Mouse (Mus musculus) telencephalon, adult 2 months (tissue): ENCODE measurements at regions not wholly inside any gene's neighbourhood (a gene's known extent, or its start where the extent isn't known, plus 50 kb on each side); places are given as distances from the start of the nearest gene placed in this dataset.
"Not testable (repeated sequence)": the region's sequence is repeated elsewhere in the genome, so short reads cannot be mapped to it uniquely, and the experiment has no call there.

Experiments
- DNase-seq: peaks from one replicate; pipeline ENCODE4 v3.0.0-alpha.2; 2011; ENCODE audit warnings: low read depth, low spot score

- DNase-seq, result not testable (repeated sequence)
These were observed 1004.3 kb downstream of the Car8 start for GRCm38 (mm10) chr4:7234537-7234936.

GRCm38 (mm10) chr4:7228980-7229379 lies 1009.9 kb downstream of the Car8 start:
- no peak for DNase-seq

GRCm38 (mm10) chr4:7222922-7223321 lies 1015.9 kb downstream of the Car8 start:
- no peak for DNase-seq

DNA sequence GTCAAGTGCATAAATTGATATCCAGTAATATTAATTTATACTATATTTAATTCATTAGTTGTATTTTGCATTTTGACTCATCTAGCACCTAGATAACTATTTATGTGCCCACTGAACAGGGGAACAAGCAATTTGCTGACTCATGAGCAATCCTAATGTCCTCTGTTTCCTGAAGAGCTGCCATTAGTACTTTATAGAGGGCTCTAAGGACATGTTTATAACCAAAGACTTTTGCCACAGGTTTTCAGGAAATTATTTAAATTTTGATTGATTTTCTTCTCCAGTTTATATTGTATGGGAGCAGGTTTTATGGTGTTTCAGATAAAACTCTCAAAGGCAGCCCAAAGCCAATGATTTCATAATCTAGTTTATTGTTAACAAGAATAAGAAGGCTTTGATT lies 1018.4 kb downstream of the Car8 start:
- DNase-seq, result no peak

- DNase-seq, result no peak
These were observed 1023.5 kb downstream of the Car8 start for GRCm38 (mm10) chr4:7215048-7216030.

GRCm38 (mm10) chr4:7206987-7207386 lies 1031.9 kb downstream of the Car8 start:
- DNase-seq, result no peak

DNA sequence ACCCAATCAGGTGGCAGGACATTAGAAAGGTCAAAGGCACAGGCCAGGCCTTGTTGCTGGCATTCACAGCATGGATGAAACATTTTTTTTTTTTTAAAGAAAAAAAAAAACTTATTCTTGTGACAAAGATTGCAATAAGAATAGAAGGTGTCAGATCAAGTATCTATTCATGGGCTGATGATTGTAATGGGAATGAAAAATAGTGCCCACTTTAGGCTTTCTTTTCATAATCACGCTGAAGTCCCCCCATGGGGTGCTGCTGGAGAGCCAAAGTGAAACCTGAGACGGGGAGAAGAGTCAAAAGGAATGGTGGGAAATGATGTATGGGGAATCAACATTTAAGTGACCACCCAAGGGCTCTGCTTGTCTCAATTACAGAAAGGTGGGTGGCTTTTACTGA lies 1037.0 kb downstream of the Car8 start:
- no peak for DNase-seq

- DNase-seq, result no peak
These were observed 1038.9 kb downstream of the Car8 start for GRCm38 (mm10) chr4:7199941-7200340.

DNA sequence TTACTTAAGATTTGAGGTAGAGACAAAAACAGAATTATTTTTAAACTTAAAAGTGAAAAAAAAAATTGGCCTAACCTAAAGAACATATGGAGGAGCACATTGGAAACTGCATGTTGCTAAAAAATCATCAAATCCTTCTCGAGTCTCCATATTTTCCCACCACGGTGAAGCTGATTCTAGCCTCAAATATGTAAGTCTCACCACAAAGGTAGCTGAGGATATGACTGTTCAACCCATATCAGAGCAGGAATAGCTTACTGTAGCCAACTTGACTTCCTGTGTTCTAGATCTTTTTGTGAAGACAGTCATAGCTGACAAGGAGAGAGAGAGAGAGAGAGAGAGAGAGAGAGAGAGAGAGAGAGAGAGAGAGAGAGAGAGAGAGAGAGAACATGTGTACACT lies 1039.8 kb downstream of the Car8 start:
- peak; percentile 81 for DNase-seq

DNA sequence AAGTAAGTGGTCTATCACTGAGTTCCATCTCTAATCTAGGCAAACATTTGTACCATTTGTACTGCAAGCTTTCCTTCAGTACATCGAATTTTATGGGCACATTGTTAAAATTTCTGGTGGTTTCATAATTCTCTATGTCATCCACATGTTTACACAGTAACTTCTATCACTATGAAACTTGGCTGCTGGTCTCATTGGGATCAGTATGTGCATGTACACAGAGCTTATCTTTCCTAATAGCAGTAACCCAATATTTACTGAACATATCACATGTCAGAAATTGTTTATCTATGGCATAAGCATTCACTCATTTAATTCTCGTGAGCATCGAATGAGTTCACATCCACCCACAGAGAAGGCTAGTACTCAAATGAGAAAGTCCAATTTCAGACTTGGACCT lies 1042.3 kb downstream of the Car8 start:
- DNase-seq, result no peak

- DNase-seq, result no peak
These were observed 1043.2 kb downstream of the Car8 start for GRCm38 (mm10) chr4:7195619-7196018.

DNA sequence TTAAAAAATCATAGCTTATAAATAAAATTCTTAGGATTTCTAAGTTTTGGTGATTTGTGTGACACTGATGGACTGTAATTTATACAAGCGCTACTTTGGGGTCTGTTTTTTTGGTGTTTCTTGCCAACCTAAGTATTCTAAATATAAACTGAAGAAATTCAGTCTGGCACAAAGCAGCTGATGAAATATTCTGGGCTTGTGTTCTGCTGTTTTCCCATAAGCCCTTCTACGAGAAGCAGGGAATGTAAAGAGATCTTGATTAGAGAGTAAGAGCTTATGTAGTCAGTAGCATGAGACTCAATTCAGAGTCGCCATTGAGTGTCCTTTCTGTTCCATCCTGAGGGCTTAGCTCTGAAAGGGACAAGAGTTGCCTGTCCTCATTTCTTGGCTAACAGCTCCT lies 1046.9 kb downstream of the Car8 start:
- peak; percentile 60 for DNase-seq

DNA sequence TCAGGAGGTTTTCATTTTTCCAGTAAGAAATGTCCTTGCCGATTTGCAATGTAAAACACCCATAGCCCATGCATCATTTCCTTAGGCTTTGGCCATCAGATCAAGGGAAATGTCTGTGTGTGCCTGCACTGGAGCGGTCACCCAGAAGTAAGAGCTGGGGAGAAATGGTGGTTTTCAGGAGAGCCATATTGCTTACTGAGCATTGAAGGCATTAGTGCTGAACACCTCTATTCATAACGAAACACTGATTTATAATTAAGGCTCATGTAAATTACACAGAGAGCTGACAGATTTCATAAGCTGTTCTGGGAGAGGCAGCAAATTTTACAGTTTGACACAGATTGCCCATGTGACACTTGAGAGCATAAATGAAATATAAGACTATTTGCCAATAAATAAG lies 1047.6 kb downstream of the Car8 start:
- no peak for DNase-seq

DNA sequence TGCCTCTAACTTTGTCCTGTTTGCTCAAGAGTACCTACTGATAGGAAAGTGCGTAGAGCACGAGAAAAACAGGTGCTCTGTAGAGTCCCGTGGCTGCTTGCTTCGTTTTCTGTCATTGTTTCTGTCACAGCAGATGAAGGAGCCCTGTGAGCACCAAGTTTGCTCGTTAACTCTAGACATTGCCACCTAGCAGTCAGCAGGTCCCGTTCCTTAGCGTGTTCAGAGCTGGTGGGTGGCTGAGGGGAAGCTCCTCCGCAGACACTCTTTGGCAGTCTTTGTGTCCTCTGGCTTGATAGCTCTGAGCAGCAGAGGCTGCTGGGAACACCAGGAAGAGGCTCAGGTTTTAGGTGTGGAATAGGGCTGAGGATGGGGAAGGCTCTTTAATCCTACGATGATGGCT lies 1063.8 kb downstream of the Car8 start:
- DNase-seq, result no peak

- no peak for DNase-seq
These were observed 1066.1 kb downstream of the Car8 start for GRCm38 (mm10) chr4:7172528-7173306.

DNA sequence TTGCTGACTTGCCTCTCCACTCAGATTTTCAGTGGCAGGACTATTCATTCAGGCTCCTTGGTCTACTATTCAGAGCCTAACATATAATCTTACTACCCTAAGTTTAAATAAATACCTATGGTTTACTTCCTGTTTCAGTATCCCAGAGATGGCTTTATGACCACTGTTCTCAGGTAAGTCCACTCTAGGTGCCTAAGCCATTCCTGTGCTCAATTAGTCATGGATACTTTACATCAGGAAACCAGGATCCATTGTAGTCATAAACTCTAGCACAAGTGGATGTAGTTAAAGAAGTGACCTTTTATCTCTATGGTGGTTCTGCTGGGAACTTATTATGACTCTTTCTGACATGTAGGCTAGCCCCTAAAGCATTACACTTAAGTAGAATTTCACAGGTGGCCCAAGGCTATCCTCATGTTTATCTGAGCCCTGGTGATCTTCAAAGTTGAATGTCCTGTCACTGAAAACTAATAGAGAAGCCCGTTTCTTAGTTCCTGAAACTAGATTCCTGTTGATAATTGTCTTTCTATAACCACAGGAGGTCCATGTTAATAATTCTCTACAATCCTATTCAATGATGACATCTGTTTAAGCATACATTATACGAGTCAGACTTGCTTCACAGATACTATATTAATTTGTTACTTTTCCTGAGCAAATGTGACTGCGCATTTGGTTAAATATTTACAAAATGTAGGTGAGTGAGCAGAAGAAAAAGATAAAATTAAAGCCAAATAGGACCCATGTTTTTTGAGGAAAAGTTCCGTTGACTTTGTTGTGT lies 1067.0 kb downstream of the Car8 start:
- DNase-seq, result no peak

DNA sequence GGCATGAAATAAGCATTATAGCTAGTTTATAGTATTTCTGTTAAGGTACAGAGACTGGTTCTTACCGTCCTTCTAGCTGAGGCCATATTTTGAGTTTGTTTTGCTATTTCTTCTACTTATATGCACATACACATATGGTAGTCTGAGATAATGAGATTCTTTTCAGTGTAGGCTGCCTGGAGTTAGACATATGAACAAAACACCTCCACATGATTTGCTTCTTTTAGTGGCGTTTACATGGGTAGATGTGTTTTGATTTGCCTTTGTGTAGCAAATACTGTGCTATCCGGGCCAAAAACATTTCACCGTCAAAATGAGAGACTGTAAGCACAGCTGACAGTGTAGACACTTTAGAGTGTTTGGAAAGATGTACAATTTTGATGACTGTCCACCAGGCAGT lies 1077.4 kb downstream of the Car8 start:
- DNase-seq, result no peak

DNA sequence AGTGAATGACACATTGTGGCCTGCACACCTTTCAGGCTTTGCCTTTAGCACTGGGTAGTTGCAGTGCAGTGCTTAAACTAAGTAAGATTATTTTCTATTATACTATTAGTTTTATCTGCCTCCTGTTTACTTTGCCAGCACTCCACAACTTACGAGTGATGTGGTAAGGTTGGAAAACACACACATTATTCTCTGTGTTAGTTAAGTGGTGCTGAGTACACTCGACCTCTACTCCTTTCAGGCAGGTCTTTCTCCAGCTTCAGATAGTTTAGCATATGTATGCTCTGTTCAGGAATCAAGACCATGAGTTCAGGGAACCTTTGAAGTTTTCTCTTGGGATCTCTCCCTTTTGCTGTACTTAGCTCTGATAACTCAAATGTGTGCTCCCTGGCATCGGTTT lies 1081.0 kb downstream of the Car8 start:
- no peak for DNase-seq

DNA sequence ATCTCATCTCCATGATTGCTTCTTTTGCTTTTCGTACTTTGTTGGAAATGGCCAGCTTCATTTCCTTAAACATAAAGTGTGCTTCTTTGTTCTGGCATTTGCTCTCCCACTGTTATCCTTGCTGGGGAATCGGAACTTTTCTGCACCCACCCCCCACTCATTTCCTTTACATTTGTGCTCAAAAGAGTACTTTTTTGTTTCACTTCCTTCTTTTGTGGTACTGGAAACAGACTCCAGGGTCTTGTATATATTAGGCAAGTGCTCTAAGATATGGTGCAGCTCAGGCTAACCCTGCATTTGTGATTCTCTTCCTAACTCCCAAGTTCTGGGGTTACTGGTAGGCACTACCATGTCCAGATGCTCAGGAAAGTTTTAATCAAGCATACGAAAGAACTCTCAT lies 1084.6 kb downstream of the Car8 start:
- DNase-seq, result no peak

- DNase-seq, result no peak
These were observed 1085.0 kb downstream of the Car8 start for GRCm38 (mm10) chr4:7153835-7154234.

DNA sequence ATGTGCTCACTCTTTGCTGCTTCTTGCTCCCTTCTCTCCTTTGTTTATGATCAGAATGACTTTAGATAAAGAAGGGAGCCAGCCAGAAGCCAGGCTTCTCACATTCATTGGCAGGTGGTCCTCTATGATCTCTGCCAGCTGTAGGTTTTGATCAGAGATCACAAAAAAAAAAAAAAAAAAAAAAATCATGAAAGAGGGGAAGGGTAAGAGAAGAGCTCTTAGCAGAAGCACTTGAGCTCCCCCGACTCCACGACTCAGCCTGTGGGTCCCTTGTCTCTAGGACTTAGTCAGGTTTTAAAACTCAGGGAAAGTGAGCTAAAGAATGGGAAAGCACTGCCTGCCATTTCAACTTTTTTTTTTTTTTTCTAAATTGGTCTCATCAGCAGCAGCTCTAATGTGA lies 1093.1 kb downstream of the Car8 start:
- DNase-seq, result no peak

GRCm38 (mm10) chr4:7144215-7144614 lies 1094.6 kb downstream of the Car8 start:
- no peak for DNase-seq
